Mouse (Mus musculus) kidney, embryonic 16.5 days (tissue): ENCODE measurements around the gene Rapgef4. TPM values are rescaled to one million over a fixed set of nuclear protein-coding genes. Genes with fewer than 3 reads are reported as not detected.

ENCODE experiments used
- ATAC-seq: fragments of 200-750 bp; cut with Nextera tagmentation; 2 replicates; pipeline ENCODE4 v1.8.0; 2017; ENCODE audit warnings: moderate TSS enrichment; ENCODE audit not compliant: low FRiP score, low TSS enrichment
- H3K27ac ChIP-seq: fragments of 300-500 bp; sonication (generic); 2 replicates; pipeline ENCODE4 v1.5.1; 2014; ENCODE audit warnings: low read length
- H3K27me3 ChIP-seq: fragments of 300-500 bp; sonication (generic); 2 replicates; pipeline ENCODE4 v1.6.1; 2014; ENCODE audit warnings: low read length, control low read depth, mixed read lengths; ENCODE audit not compliant: insufficient read depth
- H3K36me3 ChIP-seq: fragments of 300-500 bp; sonication (generic); 2 replicates; pipeline ENCODE4 v1.6.1; 2014; ENCODE audit warnings: low read length, control low read depth, mixed read lengths; ENCODE audit not compliant: insufficient read depth
- H3K4me1 ChIP-seq: fragments of 300-500 bp; sonication (generic); 2 replicates; pipeline ENCODE4 v1.6.1; 2014; ENCODE audit warnings: low read length, control low read depth, mixed read lengths; ENCODE audit not compliant: insufficient read depth
- H3K4me2 ChIP-seq: fragments of 300-500 bp; sonication (generic); replicated peaks from 2 replicates; pipeline ENCODE4 v1.6.1; 2014; ENCODE audit warnings: low read depth, low read length
- H3K4me3 ChIP-seq: fragments of 300-500 bp; sonication (generic); 2 replicates; pipeline ENCODE4 v1.5.1; 2014; ENCODE audit warnings: mild to moderate bottlenecking, low read length
- H3K9ac ChIP-seq: fragments of 300-500 bp; sonication (generic); replicated peaks from 2 replicates; pipeline ENCODE4 v1.6.1; 2014; ENCODE audit warnings: low read length
- H3K9me3 ChIP-seq: fragments of 300-500 bp; sonication (generic); 2 replicates; pipeline ENCODE4 v1.6.1; 2016; ENCODE audit warnings: low read length, control low read depth
- WGBS: fragments of 180-500 bp; shearing (Covaris S2); extraction: QIAGEN DNeasy Blood & Tissue Kit; methylation state at CpG from one replicate; pipeline ENCODE4 v1.1.7; 2014; 5-methylcytosine and 5-hydroxymethylcytosine counted together
- polyA plus RNA-seq: library from polyadenylated mRNA; unstranded; fragments of >200 nt; fragmentation: Nextera tagmentation; extraction: Ambion mirVana; gene quantifications from 2 replicates; pipeline ENCODE4 v1.2.1, GENCODE M21; 2015

The Rapgef4 gene
- polyA plus RNA-seq, 1 experiment from 2014 or later: 6.9 TPM

DNA sequence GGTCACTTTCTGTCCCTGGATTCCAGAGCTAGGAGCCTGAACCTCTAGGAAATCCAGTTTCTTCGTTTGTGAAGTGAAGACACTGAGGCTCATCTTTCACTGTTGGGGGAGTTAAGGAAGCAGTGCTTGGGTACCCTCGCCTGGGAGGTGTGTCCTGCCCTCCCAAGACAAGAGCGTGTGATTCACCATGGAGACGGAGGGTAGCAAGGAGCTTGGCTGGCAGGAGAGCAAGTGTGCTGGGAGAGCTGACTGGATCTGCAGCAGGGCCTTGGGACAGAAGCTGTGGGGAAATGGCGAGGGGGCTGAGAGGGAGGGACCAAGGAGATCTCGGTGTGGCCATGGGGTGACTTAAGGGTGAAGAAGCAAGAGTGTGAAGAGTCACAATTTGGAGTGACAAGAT, 114.0 kb downstream of the Rapgef4 start:
- WGBS: 29% methylated on average over 6 of the region's 6 CpGs
- no peak overlapping the region for H3K4me2 ChIP-seq

DNA sequence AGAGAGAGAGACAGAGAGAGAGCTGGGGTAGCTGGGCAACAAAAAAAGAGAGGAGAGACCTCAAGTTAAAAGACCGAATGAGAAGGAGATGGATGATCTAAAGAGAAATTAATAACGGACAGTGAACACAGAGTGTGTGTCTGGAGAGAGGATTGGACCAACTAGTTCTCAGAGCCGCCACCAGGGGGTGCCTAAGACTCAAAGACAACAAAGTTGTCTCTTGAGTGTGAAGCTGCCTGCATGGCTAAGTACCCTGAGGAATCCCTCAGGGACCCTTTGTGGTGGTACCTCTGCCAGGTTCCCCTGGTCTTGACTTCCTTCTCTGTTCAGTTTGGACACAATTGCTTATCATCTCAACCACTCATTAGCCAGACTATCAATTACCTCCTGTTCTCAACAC, 115.3 kb downstream of the Rapgef4 start:
- no peak for ATAC-seq

More for the DNA sequence above, 114.0 kb downstream of the Rapgef4 start:
- H3K4me1 ChIP-seq: peaks cover 36% of the 10 kb centered on the region
- H3K4me3 ChIP-seq: no peak overlapping the region
- ATAC-seq: 0 out of 2 replicates have a peak, but pooled peaks have one; percentile 35
- H3K36me3 ChIP-seq: no peaks in the 10 kb centered on the region
- no peaks in the 10 kb centered on the region for H3K9me3 ChIP-seq
- no peak overlapping the region for H3K9ac ChIP-seq
- peak overlapping the region; percentile 45 for H3K27ac ChIP-seq
- no peaks in the 10 kb centered on the region for H3K27me3 ChIP-seq

DNA sequence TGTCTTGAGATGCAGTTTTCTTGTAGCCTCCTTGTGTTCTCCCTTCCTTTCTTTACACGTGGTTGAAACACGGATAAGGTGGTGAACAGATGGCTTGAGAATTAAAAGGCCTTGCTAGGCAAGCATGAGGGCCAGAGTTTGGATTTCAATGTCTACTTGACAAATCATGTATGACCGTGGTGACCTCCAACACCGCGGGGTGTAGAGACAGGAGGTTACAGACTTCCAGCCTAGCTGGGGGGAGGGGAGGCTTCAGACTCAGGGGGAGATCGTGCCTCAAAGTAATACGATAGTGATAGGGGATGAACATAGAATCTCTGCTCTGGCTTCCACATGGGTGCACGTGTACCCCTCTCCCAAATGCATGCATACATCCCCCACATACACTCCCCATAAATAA, 117.3 kb downstream of the Rapgef4 start:
- Histone ChIP-seq H3K36me3 (no peaks in the 10 kb centered on the region), H3K4me3 (no peak overlapping the region), H3K27ac (no peak overlapping the region), H3K9me3 (no peaks in the 10 kb centered on the region), H3K27me3 (no peaks in the 10 kb centered on the region), H3K4me1 (peaks cover 20% of the 10 kb centered on the region), H3K9ac (no peak overlapping the region), H3K4me2 (no peak overlapping the region)
- ATAC-seq: no peak
- 86% methylated on average over 8 of the region's 8 CpGs for WGBS

More for the DNA sequence above, 115.3 kb downstream of the Rapgef4 start:
- Histone ChIP-seq H3K9ac (no peak overlapping the region), H3K4me1 (peaks cover 36% of the 10 kb centered on the region), H3K4me2 (no peak overlapping the region), H3K36me3 (no peaks in the 10 kb centered on the region), H3K27me3 (no peaks in the 10 kb centered on the region), H3K27ac (no peak overlapping the region), H3K4me3 (no peak overlapping the region), H3K9me3 (no peaks in the 10 kb centered on the region)
- WGBS: 54% methylated on average over 3 of the region's 3 CpGs

DNA sequence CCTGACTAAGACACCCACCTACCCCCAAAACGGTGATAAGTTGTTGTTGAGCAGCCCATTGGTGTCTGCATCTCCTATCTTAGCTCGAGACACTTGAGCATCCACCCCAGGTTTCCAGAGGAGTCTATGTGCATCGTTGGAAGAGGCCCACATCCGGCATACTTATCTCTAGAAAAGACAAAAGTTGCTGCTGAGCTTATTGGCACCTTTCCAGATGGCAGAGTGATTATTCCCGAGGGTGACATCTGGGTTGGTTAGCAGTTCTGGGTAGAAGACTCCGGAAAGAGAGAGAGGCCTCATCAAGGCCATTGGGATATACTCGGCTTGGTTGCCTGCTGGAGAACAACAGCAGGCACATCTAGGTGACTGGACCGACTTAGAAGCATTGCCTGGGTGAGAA, 123.6 kb downstream of the Rapgef4 start:
- 67% methylated on average over 8 of the region's 8 CpGs for WGBS
- Histone ChIP-seq H3K27ac (no peak overlapping the region), H3K4me1 (no peaks in the 10 kb centered on the region), H3K36me3 (no peaks in the 10 kb centered on the region), H3K9me3 (no peaks in the 10 kb centered on the region), H3K9ac (no peak overlapping the region), H3K27me3 (no peaks in the 10 kb centered on the region), H3K4me2 (no peak overlapping the region), H3K4me3 (no peak overlapping the region)
- no peak for ATAC-seq

DNA sequence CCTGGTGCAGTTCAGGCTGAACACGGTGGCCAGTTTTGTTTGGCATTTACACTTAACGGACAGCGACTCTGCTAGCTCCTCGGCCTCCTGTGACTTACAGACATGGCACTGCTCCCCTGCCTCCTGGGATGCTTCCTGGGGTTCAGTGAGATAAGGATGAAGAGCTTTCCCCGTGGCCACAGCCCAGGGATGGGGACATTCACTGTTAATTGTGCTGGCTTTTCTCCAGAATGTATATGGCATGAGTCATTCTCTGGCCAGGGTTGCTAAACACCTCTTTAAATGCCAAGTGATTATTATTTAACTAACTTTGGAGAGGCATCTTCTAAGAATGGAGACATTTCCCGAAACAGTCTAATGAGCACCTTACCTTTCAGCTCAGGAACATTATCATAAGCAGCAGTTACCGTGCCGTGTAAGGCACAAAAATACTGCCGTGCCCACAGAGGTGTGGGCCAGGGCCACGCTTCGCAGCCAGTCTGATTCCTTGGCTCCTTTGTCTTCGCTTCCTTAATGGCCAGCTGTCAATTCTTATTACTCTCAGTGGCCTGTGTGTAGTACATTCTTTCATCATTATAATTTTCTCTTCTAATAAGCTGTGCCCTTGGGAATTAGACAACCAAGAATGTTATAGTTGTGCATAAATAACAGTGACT, 126.6 kb downstream of the Rapgef4 start:
- no peak overlapping the region for H3K4me2 ChIP-seq

DNA sequence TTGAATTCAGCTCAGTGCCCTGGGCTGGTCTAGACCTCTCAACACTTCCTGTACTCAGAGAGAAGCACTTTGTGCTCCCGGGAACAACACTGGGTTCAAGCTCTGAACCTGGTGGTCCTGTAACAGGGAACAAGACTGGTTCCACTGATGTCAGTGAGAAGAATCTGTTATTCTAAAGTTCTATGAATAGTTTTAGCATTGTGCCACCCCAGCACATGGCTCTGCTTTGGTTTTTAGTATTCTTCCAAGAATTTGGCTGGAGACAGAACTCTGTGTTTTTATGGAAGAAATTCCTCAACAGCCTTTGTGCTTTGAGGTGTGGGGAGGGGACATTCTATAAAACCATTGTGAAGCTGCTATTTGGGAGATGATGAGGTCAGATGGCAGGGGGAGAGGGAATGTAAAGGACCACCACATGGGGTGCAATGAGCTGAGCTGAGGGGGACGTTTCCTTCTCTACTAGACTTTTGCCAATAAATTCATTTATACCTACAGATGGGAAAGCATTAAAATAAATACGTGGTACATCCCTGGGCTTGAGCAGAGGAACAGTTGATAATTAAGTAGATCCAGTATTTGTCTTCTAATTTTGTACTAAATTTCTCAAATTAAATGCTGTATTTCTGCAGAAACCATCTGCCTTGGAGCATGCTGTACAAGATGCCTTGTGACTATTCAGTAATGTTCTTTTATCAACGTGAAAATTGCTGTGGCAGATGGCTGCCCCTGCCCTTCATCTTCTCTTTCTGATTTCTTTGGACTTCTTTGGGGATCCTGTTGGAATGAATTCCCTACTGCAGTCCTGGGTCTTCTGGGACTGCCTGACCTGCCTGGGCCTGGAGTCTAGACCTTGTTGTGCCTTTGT, 127.6 kb downstream of the Rapgef4 start:
- Histone ChIP-seq H3K4me1 (0 out of 2 replicates have a peak, but pooled peaks cover 4% of the 10 kb centered on the region), H3K4me2 (no peak overlapping the region), H3K27ac (no peak overlapping the region), H3K9me3 (no peaks in the 10 kb centered on the region), H3K4me3 (no peak overlapping the region), H3K9ac (no peak overlapping the region), H3K27me3 (no peaks in the 10 kb centered on the region), H3K36me3 (no peaks in the 10 kb centered on the region)
- ATAC-seq: no peak
- WGBS: 65% methylated on average over 4 of the region's 4 CpGs

More for the DNA sequence above, 126.6 kb downstream of the Rapgef4 start:
- H3K9ac ChIP-seq: no peak overlapping the region
- no peaks in the 10 kb centered on the region for H3K27me3 ChIP-seq
- H3K4me3 ChIP-seq: no peak overlapping the region
- WGBS: 62% methylated on average over 12 of the region's 12 CpGs
- H3K36me3 ChIP-seq: no peaks in the 10 kb centered on the region
- no peaks in the 10 kb centered on the region for H3K9me3 ChIP-seq
- H3K27ac ChIP-seq: no peak overlapping the region
- no peaks in the 10 kb centered on the region for H3K4me1 ChIP-seq
- ATAC-seq: no peak

DNA sequence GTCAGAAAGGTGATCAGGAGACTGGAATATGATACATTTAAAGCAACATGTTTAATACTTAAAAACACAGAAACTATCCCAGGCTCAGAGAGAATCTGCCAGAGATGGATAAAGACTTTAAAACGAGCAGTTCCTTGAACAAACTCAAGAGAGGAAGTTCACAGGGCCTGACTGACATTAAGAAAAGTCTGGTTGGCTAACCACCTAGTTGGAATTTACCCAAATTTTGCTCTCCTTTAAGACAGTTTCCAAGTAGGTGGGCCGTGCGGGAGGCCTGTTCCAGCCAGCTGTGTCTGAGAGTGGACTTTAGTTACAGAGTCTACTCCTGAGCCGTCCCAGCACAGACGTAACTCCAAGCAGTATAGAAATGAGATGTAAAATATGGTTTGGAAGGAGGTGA, 129.4 kb downstream of the Rapgef4 start:
- Histone ChIP-seq H3K9ac (no peak overlapping the region), H3K27me3 (no peaks in the 10 kb centered on the region), H3K36me3 (no peaks in the 10 kb centered on the region), H3K27ac (no peak overlapping the region), H3K4me2 (no peak overlapping the region), H3K4me1 (peaks cover 11% of the 10 kb centered on the region; the same call in 1 of the 2 replicates), H3K9me3 (no peaks in the 10 kb centered on the region), H3K4me3 (no peak overlapping the region)
- no peak for ATAC-seq
- WGBS: 67% methylated on average over 5 of the region's 5 CpGs

DNA sequence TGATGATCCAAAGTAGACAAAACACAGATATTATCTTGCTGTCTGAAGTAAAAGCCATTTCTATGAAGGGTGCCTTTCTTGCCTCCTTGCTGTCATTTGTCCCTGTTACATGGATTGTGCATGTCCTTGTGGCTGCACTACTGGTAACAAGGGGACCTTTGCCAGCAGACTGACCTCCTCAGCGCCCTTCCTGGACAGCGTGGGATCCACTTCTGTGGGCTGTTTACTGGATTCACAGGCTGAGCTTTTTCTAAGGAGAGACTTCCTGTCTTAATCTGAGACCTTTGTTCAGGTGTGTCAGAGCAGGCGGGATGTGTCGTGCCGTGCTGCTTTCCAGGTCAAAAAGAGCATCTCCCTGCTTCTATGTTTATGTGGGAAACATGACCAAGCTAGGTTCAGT, 132.7 kb downstream of the Rapgef4 start:
- no peaks in the 10 kb centered on the region for H3K36me3 ChIP-seq
- H3K9ac ChIP-seq: no peak overlapping the region
- ATAC-seq: no peak
- H3K4me2 ChIP-seq: no peak overlapping the region
- H3K9me3 ChIP-seq: no peaks in the 10 kb centered on the region
- 60% methylated on average over 5 of the region's 5 CpGs for WGBS
- peak overlapping the region; percentile 35 for H3K27ac ChIP-seq
- no peak overlapping the region for H3K4me3 ChIP-seq
- H3K4me1 ChIP-seq: peaks cover 23% of the 10 kb centered on the region
- H3K27me3 ChIP-seq: no peaks in the 10 kb centered on the region

DNA sequence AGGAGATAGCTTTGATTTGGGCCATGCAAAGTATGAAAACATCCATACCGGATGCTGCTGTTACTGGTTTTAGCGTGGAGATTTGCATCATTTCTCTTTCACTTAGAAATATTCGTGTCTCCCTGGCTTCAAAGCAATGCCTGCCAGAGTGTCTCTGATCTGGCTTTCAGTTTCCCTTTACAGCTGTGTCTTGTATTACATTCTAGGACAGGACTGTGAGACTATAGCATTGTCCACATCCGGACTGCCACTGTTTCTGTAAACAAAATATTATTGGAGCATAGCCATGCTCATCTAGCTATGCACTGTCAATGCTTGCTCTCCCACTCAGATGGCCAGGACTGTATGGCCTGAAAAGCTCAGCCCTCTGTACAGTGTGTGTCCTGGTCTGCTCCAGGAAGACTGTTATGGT, 133.1 kb downstream of the Rapgef4 start:
- Histone ChIP-seq H3K27me3 (no peaks in the 10 kb centered on the region), H3K4me1 (peaks cover 23% of the 10 kb centered on the region), H3K9me3 (no peaks in the 10 kb centered on the region), H3K4me3 (no peak overlapping the region), H3K36me3 (no peaks in the 10 kb centered on the region), H3K27ac (peak overlapping the region; percentile 35), H3K9ac (no peak overlapping the region), H3K4me2 (no peak overlapping the region)
- 34% methylated on average over 4 of the region's 4 CpGs for WGBS
- peak; percentile 71 for ATAC-seq

DNA sequence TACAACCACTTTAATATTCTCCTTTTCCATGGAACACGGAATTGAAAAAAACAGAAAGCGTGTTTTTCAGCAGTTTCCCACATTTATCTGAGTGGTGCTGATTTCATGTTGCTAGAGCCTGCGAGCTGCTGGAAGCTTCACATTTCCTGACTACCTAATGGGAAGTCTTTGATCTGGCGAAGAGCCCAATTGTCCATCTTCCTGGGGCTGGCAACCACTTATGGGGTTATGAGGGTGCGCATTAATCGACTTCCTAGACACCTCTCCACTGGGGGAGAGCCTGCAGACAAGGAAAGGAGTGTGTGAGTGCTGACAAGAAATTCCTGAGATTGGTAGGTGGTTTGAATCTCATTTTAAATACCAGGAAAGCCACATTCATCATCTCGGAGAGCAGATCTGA, 135.1 kb downstream of the Rapgef4 start:
- Histone ChIP-seq H3K4me2 (no peak overlapping the region), H3K9ac (no peak overlapping the region), H3K27ac (peak overlapping the region; percentile 83; the same call in 1 of the 2 replicates), H3K4me3 (no peak overlapping the region), H3K4me1 (peaks cover 23% of the 10 kb centered on the region), H3K9me3 (no peaks in the 10 kb centered on the region), H3K36me3 (no peaks in the 10 kb centered on the region), H3K27me3 (no peaks in the 10 kb centered on the region)
- 56% methylated on average over 7 of the region's 7 CpGs for WGBS
- ATAC-seq: no peak
